Mouse (Mus musculus): ENCODE measurements at regions not wholly inside any gene's neighbourhood (a gene's known extent, or its start where the extent isn't known, plus 50 kb on each side); places are given as distances from the start of the nearest gene placed in this dataset.
A peak's percentile ranks its signal among the peaks of the same experiment; 100 is the strongest.

GRCm38 (mm10) chr3:41296152-41296809 lies 213.4 kb upstream of the Pgrmc2 start:
- no peak for DNase-seq (ENCODE audit: low spot score)

DNA sequence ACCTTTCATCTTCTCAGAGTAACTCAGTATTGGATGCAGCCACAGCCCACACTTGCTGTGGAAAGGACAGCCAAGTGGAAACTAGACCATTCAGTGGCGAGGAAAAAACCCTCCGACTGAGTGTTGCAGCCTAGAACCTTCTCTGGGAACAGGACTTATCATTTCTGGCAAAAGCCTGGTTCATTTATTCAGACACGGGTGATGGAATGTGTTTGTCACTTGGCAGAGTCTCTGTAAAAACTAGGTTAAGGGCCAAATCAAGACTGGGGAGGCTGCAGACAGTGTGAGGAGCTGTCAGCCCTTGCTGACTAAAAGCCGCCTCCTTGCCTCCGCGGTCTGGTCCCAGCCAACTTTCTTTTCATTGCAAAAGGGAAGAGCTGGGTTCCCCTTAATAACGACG lies 212.3 kb upstream of the Pgrmc2 start:
- no peak for DNase-seq (ENCODE audit: low spot score)

DNA sequence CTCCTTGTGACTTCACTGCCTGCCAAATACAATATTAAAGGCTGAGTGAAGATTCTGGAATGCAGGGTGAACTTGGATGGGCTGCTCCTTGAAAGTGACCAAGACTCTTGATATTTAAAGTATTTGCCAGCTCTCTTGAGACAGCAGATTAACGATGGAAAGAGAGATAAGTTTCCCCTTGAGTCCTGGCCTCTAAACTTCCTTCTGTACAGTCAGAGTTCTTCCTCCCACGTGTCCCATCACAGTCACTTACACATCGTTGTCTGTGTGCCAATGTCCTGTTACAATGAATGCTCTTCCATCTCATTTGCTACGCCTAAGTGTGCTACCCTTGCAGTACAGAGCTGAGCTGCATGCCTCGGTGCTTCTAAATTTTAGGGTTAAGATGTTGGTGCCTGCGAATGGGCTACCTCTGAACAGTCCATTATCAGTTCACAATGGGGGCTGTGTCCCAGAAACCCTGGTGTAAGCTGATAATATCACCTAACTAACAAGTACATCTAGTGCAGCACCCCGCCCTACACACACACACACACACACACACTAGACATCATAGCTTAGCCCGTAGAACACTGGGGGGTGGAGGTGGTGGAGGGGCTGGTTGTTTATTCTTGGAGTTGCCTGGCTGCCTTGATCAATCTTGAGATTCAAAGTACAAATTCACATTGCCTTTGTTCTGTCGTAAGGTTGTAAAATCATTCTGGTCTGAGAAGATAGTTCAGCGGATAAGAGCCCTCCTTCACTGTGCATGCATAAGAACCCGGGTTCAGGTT lies 207.9 kb upstream of the Pgrmc2 start:
- no peak for DNase-seq (ENCODE audit: low spot score)

- peak; percentile 34 for DNase-seq (ENCODE audit: low spot score)
Observed at GRCm38 (mm10) chr3:41288735-41289134, 205.9 kb upstream of the Pgrmc2 start.

DNA sequence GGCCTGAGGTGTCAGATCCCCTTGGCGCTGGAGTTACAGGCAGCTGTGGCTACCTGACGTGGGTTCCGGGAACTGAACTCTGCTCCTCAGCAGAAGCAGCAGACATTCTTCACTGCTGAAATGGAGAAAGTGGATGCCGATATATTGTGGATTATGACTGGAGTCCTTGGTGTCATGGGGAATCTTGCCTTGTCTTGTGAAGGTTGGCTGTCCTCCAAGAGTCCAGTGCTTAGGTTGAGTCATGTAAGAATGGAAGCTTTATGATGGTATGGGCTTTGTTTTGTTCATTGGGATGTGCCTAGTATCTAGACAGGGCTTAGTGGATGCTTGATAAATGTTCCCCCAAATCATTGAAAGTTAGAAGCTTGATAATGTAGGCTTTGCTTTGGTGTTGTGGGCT lies 205.2 kb upstream of the Pgrmc2 start:
- DNase-seq (ENCODE audit: low spot score): peak; percentile 43

DNA sequence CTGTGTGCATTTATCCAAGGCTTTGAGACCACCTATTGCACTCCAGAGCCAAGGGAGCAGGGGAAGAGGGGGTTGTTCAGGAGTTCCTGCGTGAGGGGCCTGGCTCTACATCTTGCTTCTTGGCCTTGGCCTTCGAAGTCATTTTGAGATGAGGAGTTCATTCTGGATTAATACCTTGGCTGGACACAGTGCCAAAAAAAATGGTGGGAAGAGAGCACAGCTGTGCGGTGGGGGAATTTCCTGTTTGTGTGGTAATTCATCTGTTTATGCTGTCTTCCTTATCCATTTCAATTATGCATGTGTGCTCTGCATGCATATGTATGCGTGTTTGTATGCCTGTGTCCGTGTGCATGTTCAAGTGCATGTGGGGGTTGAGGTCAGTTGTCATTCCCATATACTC lies 202.5 kb upstream of the Pgrmc2 start:
- DNase-seq (ENCODE audit: low spot score): no peak

DNA sequence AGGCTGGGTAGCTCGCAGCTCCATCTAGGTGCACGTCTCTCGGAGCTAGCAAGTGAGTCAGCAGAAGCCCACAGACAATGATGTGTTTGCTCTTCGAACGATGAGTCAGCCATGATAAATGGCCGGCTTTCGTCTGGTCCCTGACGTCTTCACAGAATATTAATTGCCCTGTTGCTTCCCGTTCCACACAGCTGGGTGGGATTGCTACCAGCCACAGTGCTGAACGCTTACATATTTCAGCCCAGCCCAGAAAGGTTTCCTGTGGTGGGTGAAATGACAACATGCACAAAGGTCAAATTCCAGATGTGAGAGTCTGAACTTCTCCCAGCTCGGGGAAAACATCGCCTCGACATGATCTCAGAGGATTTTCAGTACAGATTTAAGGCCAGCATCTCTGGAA lies 202.1 kb upstream of the Pgrmc2 start:
- DNase-seq (ENCODE audit: low spot score): peak; percentile 87

DNA sequence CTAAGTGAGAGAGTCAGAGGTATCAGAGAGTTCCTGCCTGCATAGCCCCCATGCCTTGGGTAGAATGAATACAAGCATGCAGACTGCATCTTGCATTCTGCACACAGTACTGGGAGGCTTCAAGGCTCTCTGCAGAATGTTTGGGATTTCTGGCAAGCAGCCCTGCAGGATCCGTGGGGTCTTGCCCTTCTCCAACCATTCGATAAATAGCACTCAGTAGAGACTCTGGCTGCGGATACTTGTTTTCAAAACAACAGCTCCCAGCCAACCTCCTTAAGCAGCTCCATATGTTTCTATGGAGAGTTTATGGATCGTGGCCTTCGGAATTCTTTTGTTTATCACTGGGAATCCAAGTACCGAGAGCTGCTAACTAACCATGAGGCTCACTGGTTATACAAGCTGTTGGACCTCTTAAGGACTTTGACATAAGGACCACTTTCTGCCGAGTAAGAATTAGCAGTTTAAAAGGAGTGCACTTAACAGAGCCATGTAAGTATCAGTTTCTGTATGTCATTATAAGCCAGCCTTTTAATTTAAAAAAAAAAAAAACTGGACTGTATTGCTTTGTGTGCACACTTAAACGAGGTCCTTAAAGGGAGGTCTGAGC lies 199.7 kb upstream of the Pgrmc2 start:
- DNase-seq (ENCODE audit: low spot score): no peak

GRCm38 (mm10) chr3:41276096-41276495 lies 193.2 kb upstream of the Pgrmc2 start:
- DNase-seq (ENCODE audit: low spot score): no peak

DNA sequence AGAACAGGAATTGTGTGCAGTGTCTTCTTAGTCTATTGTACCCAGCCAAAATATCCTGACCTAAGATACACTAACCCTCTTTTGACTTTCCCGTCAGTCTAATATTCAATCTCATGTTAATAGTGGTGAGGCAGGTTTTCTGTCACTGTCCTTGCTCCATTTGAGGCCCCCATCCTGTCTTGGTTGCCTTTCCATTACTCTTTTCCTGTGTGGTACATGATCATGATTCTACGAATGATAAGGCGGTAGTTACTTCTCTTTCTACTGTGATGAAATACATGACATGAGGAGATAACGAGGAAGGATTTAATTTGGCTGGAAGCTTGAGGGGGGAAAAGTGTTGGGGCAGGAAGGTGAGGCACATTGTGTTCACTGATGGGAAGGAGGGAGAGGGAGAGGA lies 185.7 kb upstream of the Pgrmc2 start:
- no peak for DNase-seq (ENCODE audit: low spot score)

GRCm38 (mm10) chr3:41266216-41266615 lies 183.4 kb upstream of the Pgrmc2 start:
- no peak for DNase-seq (ENCODE audit: low spot score)

DNA sequence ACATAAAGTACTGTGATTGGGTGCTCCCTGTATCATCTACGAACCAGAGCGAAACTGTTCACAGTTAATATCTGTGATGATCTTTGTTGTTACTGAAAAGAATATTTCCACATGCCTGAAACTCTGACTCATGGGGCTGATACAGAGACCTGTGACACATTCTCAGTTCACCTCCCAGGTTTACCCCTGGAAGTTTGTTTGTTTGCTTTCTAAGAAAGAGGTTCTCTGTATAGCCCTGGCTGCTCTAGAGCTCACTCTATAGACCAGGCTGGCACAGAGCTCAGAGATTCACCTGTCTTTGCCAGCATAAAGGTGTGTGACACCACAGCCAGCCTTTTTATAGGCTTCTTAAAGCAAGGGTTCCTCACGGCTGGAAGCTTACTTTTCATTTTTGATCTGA lies 182.6 kb upstream of the Pgrmc2 start:
- no peak for DNase-seq (ENCODE audit: low spot score)

DNA sequence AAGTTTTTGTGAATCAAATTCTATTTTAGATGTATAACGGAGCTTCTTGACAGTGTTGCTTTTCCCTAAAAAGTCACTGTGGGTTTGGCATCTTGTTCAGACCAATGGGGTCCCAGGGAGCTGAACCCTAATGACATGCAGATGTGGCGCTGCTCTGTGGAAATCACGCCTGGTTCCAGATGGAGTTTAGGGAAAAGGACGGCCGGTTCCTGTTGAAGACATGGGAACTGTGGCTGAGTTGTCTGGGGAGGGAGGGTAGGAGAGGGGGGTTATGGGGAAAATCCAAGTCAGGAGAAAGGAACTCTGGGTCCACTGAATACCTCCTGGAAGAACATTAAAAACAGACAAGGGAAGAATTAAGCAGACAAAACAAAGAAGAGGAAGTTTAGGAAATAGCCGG lies 175.4 kb upstream of the Pgrmc2 start:
- DNase-seq (ENCODE audit: low spot score): no peak

DNA sequence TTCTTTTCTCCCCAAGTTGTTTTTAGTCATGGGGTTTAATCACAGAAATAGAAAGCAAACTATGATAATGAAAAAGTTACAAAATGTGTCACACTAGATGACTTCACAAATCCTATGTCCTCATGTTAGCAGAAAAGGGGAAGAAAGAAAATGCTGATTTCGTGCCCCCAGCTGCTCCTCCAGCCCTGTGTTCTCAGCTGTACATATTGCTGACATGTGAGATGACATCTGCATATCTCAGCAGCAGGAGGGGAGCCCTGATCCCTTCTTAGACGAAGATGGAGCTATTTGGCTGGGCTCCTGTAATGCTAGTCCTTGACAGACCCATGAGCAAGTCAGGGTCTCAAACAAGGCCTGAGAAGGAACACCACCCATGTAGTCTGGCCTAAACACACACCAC lies 162.1 kb upstream of the Pgrmc2 start:
- no peak for DNase-seq (ENCODE audit: low spot score)

DNA sequence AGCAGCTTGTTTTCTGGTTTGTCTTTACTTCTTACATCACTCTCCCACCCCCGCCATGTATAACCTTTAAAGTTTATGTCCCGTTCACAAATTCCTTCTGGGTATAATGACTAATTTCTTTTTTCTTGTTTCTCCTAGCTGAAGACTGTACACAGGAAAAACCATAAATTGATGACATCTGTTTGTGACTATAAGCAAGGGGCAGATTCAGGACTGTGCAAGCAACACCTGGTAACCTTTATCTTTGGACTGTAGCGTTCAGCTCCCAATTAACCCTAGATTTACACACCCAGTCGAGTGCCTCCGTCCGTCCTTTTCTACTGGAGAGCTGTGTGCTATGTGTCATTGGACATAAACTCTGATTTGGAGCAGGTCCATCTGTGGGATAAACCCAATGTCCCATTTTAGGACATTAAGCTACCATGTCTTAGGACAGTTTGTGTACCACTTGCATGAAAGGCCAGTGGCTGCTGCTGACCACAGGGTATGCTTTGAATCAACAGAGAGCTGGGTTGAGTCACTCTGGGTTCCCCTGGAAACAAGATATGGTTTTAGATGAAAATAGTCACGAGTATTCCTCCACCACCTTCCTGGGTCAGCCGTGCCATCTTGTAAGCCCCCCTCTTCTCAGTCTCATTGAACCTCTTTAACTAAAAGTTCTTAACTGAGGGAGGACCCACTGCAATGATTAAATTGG lies 159.2 kb upstream of the Pgrmc2 start:
- no peak for DNase-seq (ENCODE audit: low spot score)

DNA sequence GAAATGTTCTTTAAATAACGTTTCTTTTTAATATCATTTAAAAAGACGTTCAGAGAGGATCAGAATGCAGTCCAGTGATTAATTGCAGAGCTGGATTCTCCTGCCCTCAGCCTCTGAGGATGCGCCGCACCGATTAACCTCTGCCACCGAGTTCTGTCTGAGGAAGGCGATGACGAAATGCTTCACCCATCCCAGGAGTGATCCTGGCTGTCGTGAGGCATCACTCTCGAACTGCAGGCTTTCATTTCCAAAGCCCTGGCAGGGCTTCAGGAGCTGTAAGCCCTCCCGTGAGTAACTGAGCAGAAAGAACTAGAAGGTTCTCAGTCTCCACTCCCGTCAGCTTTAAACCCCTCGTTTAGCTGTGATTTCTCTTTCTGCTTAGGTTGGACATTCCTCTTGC lies 157.0 kb upstream of the Pgrmc2 start:
- DNase-seq (ENCODE audit: low spot score): no peak

- no peak for DNase-seq (ENCODE audit: low spot score)
Observed at GRCm38 (mm10) chr3:41239246-41239645, 156.4 kb upstream of the Pgrmc2 start.

DNA sequence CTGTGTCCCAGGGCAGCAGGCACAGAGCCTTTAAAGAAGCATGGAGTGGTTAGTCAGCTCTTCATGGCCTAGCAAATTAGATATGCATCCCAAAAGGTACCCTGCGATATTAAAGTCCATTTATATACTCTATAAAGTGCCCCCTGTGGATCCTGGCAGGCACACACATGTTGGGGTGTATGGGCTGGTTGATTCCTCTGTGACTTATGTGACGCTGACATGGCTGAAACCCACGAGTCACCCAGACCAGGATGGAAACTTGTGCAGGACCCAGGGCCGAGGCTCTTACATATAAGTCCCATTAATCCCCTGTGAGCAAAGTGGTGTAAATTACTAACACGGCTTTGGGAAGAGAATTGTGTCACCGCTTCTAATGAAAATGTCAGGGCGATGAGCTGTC lies 155.2 kb upstream of the Pgrmc2 start:
- no peak for DNase-seq (ENCODE audit: low spot score)

DNA sequence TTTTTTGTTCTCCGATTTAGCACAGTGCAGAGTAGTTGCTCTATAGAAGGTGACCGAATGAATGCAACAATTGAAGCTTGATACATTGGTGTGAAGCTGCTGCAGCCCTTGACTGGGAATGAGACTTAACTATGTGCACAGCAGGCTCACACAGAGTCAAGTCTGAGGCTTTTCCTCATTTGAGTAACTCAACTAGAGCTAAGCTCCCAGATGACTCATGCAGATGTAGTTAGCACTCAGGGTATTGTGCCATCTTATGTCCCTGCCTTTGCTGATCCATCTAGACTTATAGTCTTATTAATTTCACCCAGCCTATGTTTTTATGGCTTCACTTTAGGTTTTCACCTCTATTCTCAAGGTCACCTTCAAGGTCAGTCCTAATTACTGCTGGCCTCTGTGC lies 152.8 kb upstream of the Pgrmc2 start:
- DNase-seq (ENCODE audit: low spot score): no peak

DNA sequence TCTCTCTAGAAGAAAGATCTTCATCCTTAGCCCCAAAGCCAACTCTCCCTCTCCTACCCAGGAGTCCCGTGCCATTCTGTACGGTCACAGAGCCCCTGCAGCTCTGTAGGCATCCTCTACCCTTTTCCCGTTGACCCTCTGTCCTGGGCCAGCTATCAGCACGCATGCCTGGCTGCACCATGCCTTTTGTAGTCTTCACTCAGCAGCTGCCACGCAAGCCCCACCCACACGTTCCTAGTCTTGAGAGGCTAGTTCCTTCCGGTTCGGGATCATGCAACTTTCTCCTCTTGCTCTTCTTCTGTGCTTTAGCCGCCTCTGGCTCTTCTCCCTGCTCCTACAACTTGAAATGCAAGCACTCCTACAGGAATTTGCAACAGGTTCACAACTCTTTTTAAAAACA lies 152.1 kb upstream of the Pgrmc2 start:
- DNase-seq (ENCODE audit: low spot score): no peak

- DNase-seq (ENCODE audit: low spot score): no peak
Observed at GRCm38 (mm10) chr3:41234191-41234590, 151.3 kb upstream of the Pgrmc2 start.

DNA sequence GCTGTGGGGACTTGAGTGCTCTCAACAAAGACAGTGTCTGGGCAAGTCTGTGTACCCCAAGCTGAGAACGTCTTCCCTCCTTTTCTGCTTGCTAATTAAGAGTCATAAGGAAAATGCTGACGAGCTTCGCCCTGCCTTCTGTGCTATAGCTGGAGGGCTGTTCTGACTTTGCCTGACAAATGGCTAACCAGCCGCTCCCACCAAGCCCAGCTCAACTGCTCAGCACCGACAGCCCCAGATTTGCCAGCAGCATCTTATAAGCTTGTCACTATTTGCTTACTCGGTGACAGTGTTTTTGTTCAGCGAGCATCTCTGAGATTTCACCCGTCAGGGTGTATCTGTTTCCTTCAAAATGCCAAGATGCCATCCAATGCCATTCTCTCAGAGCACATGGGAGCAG lies 150.6 kb upstream of the Pgrmc2 start:
- DNase-seq (ENCODE audit: low spot score): no peak

DNA sequence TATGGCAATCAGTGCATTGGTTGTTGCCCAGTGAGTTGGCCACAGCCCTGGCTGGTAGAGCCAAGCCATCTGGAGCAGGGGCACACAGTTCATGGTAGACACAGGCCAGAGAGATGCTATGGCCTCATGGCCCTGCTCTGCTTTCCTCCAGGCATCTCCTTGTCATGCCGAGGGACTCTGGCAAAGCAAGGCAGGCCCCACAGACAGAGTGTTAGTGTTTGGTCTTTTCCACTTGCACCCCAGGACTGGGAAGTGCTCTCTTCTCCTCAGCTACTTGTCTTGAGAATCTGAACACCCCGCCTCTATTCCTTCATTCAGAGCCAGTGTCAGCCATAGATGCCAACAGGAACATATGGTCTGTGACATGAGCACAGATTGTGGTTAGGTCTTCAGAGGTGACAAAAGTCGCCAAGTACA lies 148.1 kb upstream of the Pgrmc2 start:
- no peak for DNase-seq (ENCODE audit: low spot score)

Data from MN1 (cell line).